Comparison of ENCODE assay signal across 19 mouse cellular contexts in the genomic region with DNA sequence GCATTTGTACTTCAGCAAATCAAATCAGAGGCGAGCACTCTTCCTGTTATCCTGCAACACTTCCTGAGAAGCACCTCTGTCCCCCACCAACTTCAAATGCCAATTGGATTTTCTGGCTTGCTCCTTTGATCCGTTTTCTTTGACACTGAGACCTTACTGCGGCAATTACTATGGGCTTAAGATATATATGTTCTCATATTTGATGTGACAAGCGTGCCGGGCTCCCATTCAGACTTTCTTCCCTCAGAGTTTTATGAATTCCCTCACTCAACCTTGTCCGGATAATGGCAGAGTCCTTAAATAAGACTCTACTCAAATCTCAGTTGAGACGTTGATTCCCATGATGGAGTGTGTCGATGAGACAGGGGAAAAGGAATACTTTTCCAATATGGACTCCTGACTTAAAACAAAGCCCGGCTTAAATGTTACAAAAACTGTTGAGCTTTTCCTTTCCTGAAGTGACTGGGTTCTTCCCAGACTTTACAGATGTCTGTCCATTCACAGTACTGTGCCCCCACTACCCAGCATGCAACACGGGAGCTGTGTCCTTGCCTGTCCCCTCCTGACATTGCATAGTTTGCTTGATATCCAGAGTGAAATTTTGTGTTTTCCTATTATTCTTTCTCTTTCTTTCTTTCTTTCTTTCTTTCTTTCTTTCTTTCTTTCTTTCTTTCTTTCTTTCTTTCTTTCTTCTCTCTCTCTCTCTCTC.
A peak's percentile ranks its signal among the peaks of the same experiment; 100 is the strongest.
DNase-seq lines count a peak whose midpoint lies in the region; ATAC-seq and TF ChIP-seq lines count a peak whose summit lies in the region.
"Had no signal": no experiment of that assay in that cellular context is flagged by ENCODE, and none has a peak within 500 bp of the region (broad histone marks: within the 10 kb centered on the region; RNA-seq: fewer than 3 reads in every experiment).

No protein-coding gene starts in this region.

- no peaks in the 10 kb centered on the region for H3K36me3 ChIP-seq in heart, embryonic 10.5 days
- no peaks in the 10 kb centered on the region for H3K36me3 ChIP-seq in midbrain, embryonic 12.5 days
- no peaks in the 10 kb centered on the region for H3K36me3 ChIP-seq in midbrain, postnatal 0 days (ENCODE audit: insufficient read depth, low read length)
- H3K36me3 ChIP-seq in midbrain, embryonic 14.5 days (ENCODE audit: control insufficient read depth, insufficient read depth, low read length) = no peaks in the 10 kb centered on the region
- H3K36me3 ChIP-seq: forebrain, embryonic 10.5 days; heart, embryonic 13.5 days; hindbrain, embryonic 12.5 days; hindbrain, embryonic 15.5 days had no signal

- DNase-seq in heart, embryonic 10.5 days (ENCODE audit: low spot score) = peak; percentile 58
- DNase-seq in heart, postnatal 25 days (ENCODE audit: low spot score) = no peak
- no peak for DNase-seq in midbrain, postnatal 0 days (ENCODE audit: low spot score)
- DNase-seq in midbrain, embryonic 14.5 days = peak; percentile 63
- no peak for DNase-seq in right cerebral cortex, adult 18-20 months
- DNase-seq: adrenal gland, adult 2 months; adrenal gland, postnatal 14 days; cerebellum, adult 9-10 months; cerebellum, postnatal 14 days; gastrocnemius, postnatal 10 days; gastrocnemius, postnatal 36 days; heart, postnatal 14 days had no signal

- H3K4me2 ChIP-seq in midbrain, embryonic 12.5 days (replicated peaks) = peak overlapping the region; percentile 9; the same call in 1 of the 2 replicates
- no peak overlapping the region for H3K4me2 ChIP-seq in midbrain, postnatal 0 days (ENCODE audit: low read depth, low read length, poor library complexity, severe bottlenecking)
- H3K4me2 ChIP-seq in midbrain, embryonic 14.5 days (ENCODE audit: low read length) = no peak overlapping the region
- H3K4me2 ChIP-seq: heart, embryonic 13.5 days; hindbrain, embryonic 12.5 days; hindbrain, embryonic 15.5 days had no signal

- intact Hi-C loops in heart, postnatal 25 days (cut with DNase I) = no loop called here

- H3K9me3 ChIP-seq in heart, embryonic 10.5 days = no peaks in the 10 kb centered on the region
- H3K9me3 ChIP-seq in midbrain, embryonic 12.5 days = no peaks in the 10 kb centered on the region
- H3K9me3 ChIP-seq in midbrain, postnatal 0 days (ENCODE audit: low read length) = no peaks in the 10 kb centered on the region
- no peaks in the 10 kb centered on the region for H3K9me3 ChIP-seq in midbrain, embryonic 14.5 days (ENCODE audit: control insufficient read depth, low read length)
- H3K9me3 ChIP-seq: forebrain, embryonic 10.5 days; heart, embryonic 13.5 days; hindbrain, embryonic 12.5 days; hindbrain, embryonic 15.5 days had no signal

- no peak overlapping the region for H3K9ac ChIP-seq in midbrain, embryonic 12.5 days (replicated peaks)
- no peak overlapping the region for H3K9ac ChIP-seq in midbrain, postnatal 0 days (replicated peaks; ENCODE audit: low read length, poor library complexity, severe bottlenecking)
- H3K9ac ChIP-seq in midbrain, embryonic 14.5 days (replicated peaks; ENCODE audit: low read length) = no peak overlapping the region
- H3K9ac ChIP-seq: heart, embryonic 13.5 days; hindbrain, embryonic 12.5 days; hindbrain, embryonic 15.5 days had no signal

- ATAC-seq in midbrain, embryonic 12.5 days (ENCODE audit: low FRiP score, low read depth) = peak; percentile 77
- no peak for ATAC-seq in midbrain, postnatal 0 days (ENCODE audit: low FRiP score)
- ATAC-seq in midbrain, embryonic 14.5 days (ENCODE audit: low FRiP score, low TSS enrichment) = no peak; the same call in 1 of the 2 replicates
- ATAC-seq: CD4-positive, CD25-positive, alpha-beta regulatory T cell, adult 4 months; forebrain, embryonic 14.5 days had no signal

- no peak for TF ChIP-seq CTCF in midbrain, postnatal 0 days (IDR thresholded peaks at IDR 0.05)

- no peak overlapping the region for H3K27ac ChIP-seq in heart, embryonic 10.5 days
- H3K27ac ChIP-seq in midbrain, embryonic 12.5 days (replicated peaks) = 0 out of 2 replicates have a peak overlapping the region, but pooled peaks have one; percentile 15
- H3K27ac ChIP-seq in midbrain, postnatal 0 days (ENCODE audit: low read depth, low read length) = no peak overlapping the region
- no peak overlapping the region for H3K27ac ChIP-seq in midbrain, embryonic 14.5 days (replicated peaks; ENCODE audit: low read depth, low read length)
- H3K27ac ChIP-seq: forebrain, embryonic 10.5 days; heart, embryonic 13.5 days; hindbrain, embryonic 12.5 days; hindbrain, embryonic 15.5 days had no signal

- 67% methylated on average over 10 of the region's 10 CpGs for WGBS in heart, embryonic 10.5 days
- WGBS in midbrain, embryonic 12.5 days = 48% methylated on average over 10 of the region's 10 CpGs
- 23% methylated on average over 10 of the region's 10 CpGs for WGBS in midbrain, postnatal 0 days
- WGBS in midbrain, embryonic 14.5 days = 22% methylated on average over 10 of the region's 10 CpGs

- H3K4me1 ChIP-seq in heart, embryonic 10.5 days = 0 out of 2 replicates have a peak, but pooled peaks cover 3% of the 10 kb centered on the region
- no peaks in the 10 kb centered on the region; the same call in 1 of the 2 replicates for H3K4me1 ChIP-seq in midbrain, embryonic 12.5 days
- H3K4me1 ChIP-seq in midbrain, postnatal 0 days (ENCODE audit: insufficient read depth, low read length) = no peaks in the 10 kb centered on the region
- no peaks in the 10 kb centered on the region for H3K4me1 ChIP-seq in midbrain, embryonic 14.5 days (ENCODE audit: control insufficient read depth, insufficient read depth, low read length)
- H3K4me1 ChIP-seq: heart, embryonic 13.5 days; hindbrain, embryonic 12.5 days had no signal

- H3K4me3 ChIP-seq in heart, embryonic 10.5 days = no peak overlapping the region
- H3K4me3 ChIP-seq in midbrain, embryonic 12.5 days = no peak overlapping the region
- no peak overlapping the region for H3K4me3 ChIP-seq in midbrain, postnatal 0 days (ENCODE audit: low read depth, low read length)
- H3K4me3 ChIP-seq in midbrain, embryonic 14.5 days (replicated peaks; ENCODE audit: low read depth, low read length) = no peak overlapping the region
- H3K4me3 ChIP-seq: forebrain, embryonic 10.5 days; heart, embryonic 13.5 days; hindbrain, embryonic 12.5 days; hindbrain, embryonic 15.5 days had no signal

- peaks cover 7% of the 10 kb centered on the region; the same call in 1 of the 2 replicates for H3K27me3 ChIP-seq in heart, embryonic 10.5 days (ENCODE audit: insufficient read depth, poor library complexity, severe bottlenecking)
- H3K27me3 ChIP-seq in midbrain, embryonic 12.5 days = peaks cover 6% of the 10 kb centered on the region; the same call in 1 of the 2 replicates
- H3K27me3 ChIP-seq in midbrain, postnatal 0 days (ENCODE audit: insufficient read depth, low read length) = no peaks in the 10 kb centered on the region
- no peaks in the 10 kb centered on the region for H3K27me3 ChIP-seq in midbrain, embryonic 14.5 days (ENCODE audit: control insufficient read depth, insufficient read depth, low read length)
- H3K27me3 ChIP-seq: heart, embryonic 13.5 days; hindbrain, embryonic 12.5 days; hindbrain, embryonic 15.5 days had no signal

Comparison
In these comparisons a context has a peak if more than half of its experiments do, and no peak if none do; other contexts are left out.
1. DNase-seq: peak in heart, embryonic 10.5 days (single experiment) and midbrain, embryonic 14.5 days (single experiment); none in heart, postnatal 25 days (single experiment), midbrain, postnatal 0 days (single experiment) and right cerebral cortex, adult 18-20 months (single experiment).